Mouse (Mus musculus) brain, embryonic 14.5 days (tissue): ENCODE measurements around the gene Mmp23.

Source experiments
- CTCF ChIP-seq: fragments of 200-500 bp; IDR thresholded peaks from 2 replicates; pipeline ENCODE4 v1.5.1; 2012; ENCODE audit warnings: inconsistent platforms, mild to moderate bottlenecking, moderate library complexity, borderline replicate concordance; ENCODE audit not compliant: insufficient read depth, insufficient read length; ENCODE audit errors: extremely low read depth
- POLR2A ChIP-seq: fragments of 200-500 bp; IDR thresholded peaks from 2 replicates; pipeline ENCODE4 v1.6.1; 2012; ENCODE audit warnings: mild to moderate bottlenecking, inconsistent platforms, borderline replicate concordance; ENCODE audit not compliant: poor library complexity, insufficient read depth, insufficient read length, severe bottlenecking; ENCODE audit errors: extremely low read depth

DNA sequence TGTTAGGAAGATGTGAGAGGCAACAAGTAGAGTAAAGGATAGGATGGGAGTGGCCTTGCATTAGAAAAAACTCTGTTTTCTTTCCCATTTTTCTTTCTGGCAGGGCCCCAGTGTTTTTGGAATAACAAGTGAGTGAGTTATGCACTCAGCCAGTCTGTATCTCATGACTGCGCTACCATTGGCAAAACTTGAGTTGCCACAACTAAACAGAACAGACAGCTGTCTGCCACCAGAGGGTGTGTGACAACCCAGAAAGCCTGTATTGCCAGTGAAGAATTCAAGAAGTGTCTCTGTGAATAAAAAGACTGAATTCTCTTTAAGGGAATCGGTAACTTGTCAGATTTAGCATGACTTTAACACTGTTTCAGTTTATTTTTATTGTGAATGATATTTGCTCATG, 22.8 kb upstream of the Mmp23 start:
- TF ChIP-seq POLR2A (no peak), CTCF (peak; percentile 32; the same call in 1 of the 2 replicates)
